ENCODE assay signal across 8 mouse cellular contexts in the genomic region with DNA sequence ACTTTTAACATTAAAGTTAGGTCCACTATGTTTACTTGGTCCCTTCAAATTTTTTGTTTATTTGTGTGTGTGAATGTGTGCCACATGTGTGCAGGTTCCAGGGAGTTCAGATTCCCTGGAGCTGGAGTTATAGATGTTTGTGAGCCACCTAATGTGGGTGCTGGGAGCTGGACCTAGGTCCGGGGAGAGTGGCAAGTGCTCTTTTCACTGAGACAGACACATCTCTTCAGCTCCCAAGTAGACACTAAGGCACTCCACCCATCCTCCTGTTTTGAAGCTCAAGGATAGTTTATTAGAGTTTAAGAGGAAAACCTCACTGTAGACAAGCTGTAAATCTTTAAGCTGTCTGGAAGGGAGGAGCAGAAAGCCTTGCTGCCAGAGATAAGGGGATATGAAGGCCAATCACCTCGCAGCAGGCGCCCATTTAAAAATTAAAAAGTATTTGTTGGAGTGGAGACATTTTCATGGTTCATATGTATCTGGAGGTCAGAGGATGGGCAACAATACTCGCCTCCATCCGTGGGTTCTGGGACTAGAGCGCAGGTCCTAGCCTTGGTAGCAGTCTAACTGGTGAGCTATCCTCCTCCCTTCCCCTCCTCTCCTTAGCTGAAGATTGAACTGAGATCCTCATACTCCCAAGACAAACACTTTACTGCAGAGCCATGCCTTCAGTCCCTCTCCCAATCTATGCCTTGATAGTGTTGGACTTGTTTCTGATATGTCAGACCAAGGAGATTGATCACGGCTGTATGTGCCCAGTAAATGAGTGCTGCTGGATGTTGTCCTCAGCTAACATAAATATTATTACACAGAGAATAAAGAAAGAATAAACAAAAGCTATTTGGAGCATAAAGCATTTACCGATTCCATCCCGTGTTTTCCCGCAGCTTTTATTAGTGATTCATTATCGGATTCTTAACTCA. TPM values are rescaled to one million over a fixed set of nuclear protein-coding genes. Genes with fewer than 3 reads are reported as not detected.
DNase-seq lines count a peak whose midpoint lies in the region; ATAC-seq and TF ChIP-seq lines count a peak whose summit lies in the region.

No protein-coding gene starts in this region.

- H3K9me3 ChIP-seq in forebrain, embryonic 13.5 days (replicated peaks), result no peaks in the 10 kb centered on the region
- no peaks in the 10 kb centered on the region for H3K9me3 ChIP-seq in forebrain, embryonic 14.5 days (replicated peaks; ENCODE audit: control insufficient read depth, low read length)
- H3K9me3 ChIP-seq in neural tube, embryonic 11.5 days (ENCODE audit: control insufficient read depth, low read length), result no peaks in the 10 kb centered on the region
- no peaks in the 10 kb centered on the region for H3K9me3 ChIP-seq in intestine, postnatal 0 days (ENCODE audit: control insufficient read depth)
- no peaks in the 10 kb centered on the region for H3K9me3 ChIP-seq in neural tube, embryonic 15.5 days (replicated peaks)

- H3K9ac ChIP-seq in forebrain, embryonic 13.5 days, result no peak overlapping the region
- no peak overlapping the region for H3K9ac ChIP-seq in forebrain, embryonic 14.5 days (ENCODE audit: low read length)
- no peak overlapping the region for H3K9ac ChIP-seq in neural tube, embryonic 11.5 days (ENCODE audit: low read length)
- H3K9ac ChIP-seq in intestine, postnatal 0 days (ENCODE audit: low read depth, low read length), result no peak overlapping the region
- H3K9ac ChIP-seq in neural tube, embryonic 15.5 days (replicated peaks), result no peak overlapping the region

- ATAC-seq in forebrain, embryonic 13.5 days, result no peak
- ATAC-seq in forebrain, embryonic 14.5 days, result no peak
- ATAC-seq in neural tube, embryonic 11.5 days (ENCODE audit: insufficient read depth, low FRiP score, low TSS enrichment), result no peak
- no peak for ATAC-seq in intestine, postnatal 0 days
- ATAC-seq in neural tube, embryonic 15.5 days (ENCODE audit: low FRiP score), result no peak
- no peak for ATAC-seq in frontal cortex, adult (ENCODE audit: low TSS enrichment)

- 72% methylated on average over 11 of the region's 11 CpGs for WGBS in forebrain, embryonic 13.5 days
- WGBS in forebrain, embryonic 14.5 days, result 66% methylated on average over 11 of the region's 11 CpGs
- WGBS in neural tube, embryonic 11.5 days, result 66% methylated on average over 11 of the region's 11 CpGs
- WGBS in intestine, postnatal 0 days, result 21% methylated on average over 11 of the region's 11 CpGs
- 66% methylated on average over 11 of the region's 11 CpGs for WGBS in neural tube, embryonic 15.5 days

- no peaks in the 10 kb centered on the region for H3K27me3 ChIP-seq in forebrain, embryonic 13.5 days
- H3K27me3 ChIP-seq in forebrain, embryonic 14.5 days (replicated peaks; ENCODE audit: control insufficient read depth, insufficient read depth, low read length), result no peaks in the 10 kb centered on the region
- no peaks in the 10 kb centered on the region for H3K27me3 ChIP-seq in neural tube, embryonic 11.5 days (ENCODE audit: control insufficient read depth, insufficient read depth, low read length)
- H3K27me3 ChIP-seq in intestine, postnatal 0 days (replicated peaks; ENCODE audit: control insufficient read depth, insufficient read depth, low read length), result no peaks in the 10 kb centered on the region
- no peaks in the 10 kb centered on the region for H3K27me3 ChIP-seq in neural tube, embryonic 15.5 days (replicated peaks)

- H3K4me3 ChIP-seq in forebrain, embryonic 13.5 days, result no peak overlapping the region
- no peak overlapping the region for H3K4me3 ChIP-seq in forebrain, embryonic 14.5 days (ENCODE audit: low read depth, low read length)
- H3K4me3 ChIP-seq in neural tube, embryonic 11.5 days (ENCODE audit: low read depth, low read length), result no peak overlapping the region
- peak overlapping the region; percentile 59 for H3K4me3 ChIP-seq in intestine, postnatal 0 days (ENCODE audit: low read depth, low read length)
- no peak overlapping the region for H3K4me3 ChIP-seq in neural tube, embryonic 15.5 days (replicated peaks)

- no peaks in the 10 kb centered on the region for H3K36me3 ChIP-seq in forebrain, embryonic 13.5 days (ENCODE audit: poor library complexity, severe bottlenecking)
- no peaks in the 10 kb centered on the region for H3K36me3 ChIP-seq in forebrain, embryonic 14.5 days (ENCODE audit: control insufficient read depth, insufficient read depth, low read length)
- H3K36me3 ChIP-seq in neural tube, embryonic 11.5 days (ENCODE audit: control insufficient read depth, insufficient read depth, low read length), result no peaks in the 10 kb centered on the region
- no peaks in the 10 kb centered on the region for H3K36me3 ChIP-seq in intestine, postnatal 0 days (ENCODE audit: control insufficient read depth, insufficient read depth)
- no peaks in the 10 kb centered on the region for H3K36me3 ChIP-seq in neural tube, embryonic 15.5 days

- peak overlapping the region; percentile 88; the same call in 1 of the 2 replicates for H3K4me2 ChIP-seq in forebrain, embryonic 13.5 days
- no peak overlapping the region; the same call in 1 of the 2 replicates for H3K4me2 ChIP-seq in forebrain, embryonic 14.5 days (ENCODE audit: low read length)
- peak overlapping the region; percentile 69; the same call in 1 of the 2 replicates for H3K4me2 ChIP-seq in neural tube, embryonic 11.5 days (ENCODE audit: low read depth)
- peak overlapping the region; percentile 85 for H3K4me2 ChIP-seq in intestine, postnatal 0 days (replicated peaks; ENCODE audit: low read depth)
- H3K4me2 ChIP-seq in neural tube, embryonic 15.5 days, result peak overlapping the region; percentile 74

- H3K27ac ChIP-seq in forebrain, embryonic 13.5 days, result no peak overlapping the region
- H3K27ac ChIP-seq in forebrain, embryonic 14.5 days (ENCODE audit: low read depth, low read length), result no peak overlapping the region
- H3K27ac ChIP-seq in neural tube, embryonic 11.5 days (ENCODE audit: low read depth, low read length), result no peak overlapping the region
- peak overlapping the region; percentile 8; the same call in 1 of the 2 replicates for H3K27ac ChIP-seq in intestine, postnatal 0 days (ENCODE audit: low read depth, low read length)
- no peak overlapping the region for H3K27ac ChIP-seq in neural tube, embryonic 15.5 days (replicated peaks)

- no peak for TF ChIP-seq CTCF in intestine, postnatal 0 days (IDR thresholded peaks at IDR 0.05; ENCODE audit: low read depth)

- H3K4me1 ChIP-seq in forebrain, embryonic 13.5 days, result peaks cover 7% of the 10 kb centered on the region
- peaks cover 3% of the 10 kb centered on the region for H3K4me1 ChIP-seq in forebrain, embryonic 14.5 days (ENCODE audit: control insufficient read depth, insufficient read depth, low read length)
- no peaks in the 10 kb centered on the region for H3K4me1 ChIP-seq in neural tube, embryonic 11.5 days (ENCODE audit: control insufficient read depth, insufficient read depth, low read length)
- 0 out of 2 replicates have a peak, but pooled peaks cover 7% of the 10 kb centered on the region for H3K4me1 ChIP-seq in intestine, postnatal 0 days (replicated peaks; ENCODE audit: control insufficient read depth, insufficient read depth, low read length)
- H3K4me1 ChIP-seq in neural tube, embryonic 15.5 days, result peaks cover 5% of the 10 kb centered on the region

- no peak for DNase-seq in forebrain, embryonic 14.5 days (ENCODE audit: low spot score)
- DNase-seq in neural tube, embryonic 11.5 days (ENCODE audit: low spot score), result no peak
- no peak for DNase-seq in neural tube, embryonic 10.5 days (ENCODE audit: extremely low spot score, low spot score)
- DNase-seq in embryo, embryonic 10.5 days (ENCODE audit: low spot score), result no peak

RNA-seq across cellular contexts. Expression of a gene that starts 22.3 kb away (rescaled TPM):
- 104 and 105 TPM in 2 replicates for polyA plus RNA-seq in forebrain, embryonic 13.5 days (2015; fragmentation: Nextera tagmentation; extraction: Ambion mirVana)
- polyA plus RNA-seq in forebrain, embryonic 14.5 days (2014; fragmentation: Nextera tagmentation; extraction: Ambion mirVana), result 79.9 and 81.7 TPM in 2 replicates
- polyA plus RNA-seq in neural tube, embryonic 11.5 days (2014; fragmentation: Nextera tagmentation; extraction: Ambion mirVana), result 106 and 118 TPM in 2 replicates
- 240 and 254 TPM in 2 replicates for polyA plus RNA-seq in intestine, postnatal 0 days (2015; fragmentation: Nextera tagmentation; extraction: Ambion mirVana)
- polyA plus RNA-seq in neural tube, embryonic 15.5 days (2015; fragmentation: Nextera tagmentation; extraction: Ambion mirVana), result 40.0 and 62.1 TPM in 2 replicates

RNA-seq across cellular contexts. Expression of a gene that starts 22.4 kb away (rescaled TPM):
- polyA plus RNA-seq in forebrain, embryonic 13.5 days (2015; fragmentation: Nextera tagmentation; extraction: Ambion mirVana), result 107 and 125 TPM in 2 replicates
- 139 and 145 TPM in 2 replicates for polyA plus RNA-seq in forebrain, embryonic 14.5 days (2014; fragmentation: Nextera tagmentation; extraction: Ambion mirVana)
- polyA plus RNA-seq in neural tube, embryonic 11.5 days (2014; fragmentation: Nextera tagmentation; extraction: Ambion mirVana), result 127 and 132 TPM in 2 replicates
- polyA plus RNA-seq in intestine, postnatal 0 days (2015; fragmentation: Nextera tagmentation; extraction: Ambion mirVana), result 58.8 and 60.0 TPM in 2 replicates
- 73.8 and 74.6 TPM in 2 replicates for polyA plus RNA-seq in neural tube, embryonic 15.5 days (2015; fragmentation: Nextera tagmentation; extraction: Ambion mirVana)
